Mouse (Mus musculus) MEL (cell line): ENCODE data around the gene Fam167b. TPM values are rescaled to one million over a fixed set of nuclear protein-coding genes. Genes with fewer than 3 reads are reported as not detected.

Experiments used
- DNase-seq: peaks from one replicate; pipeline ENCODE4 v3.0.0; 2011; ENCODE audit warnings: low read depth, low spot score
- H3K27ac ChIP-seq: 2 replicates; pipeline ENCODE4 v1.5.1; 2012; ENCODE audit warnings: low read depth, mild to moderate bottlenecking, control low read depth, low read length, moderate library complexity; ENCODE audit not compliant: control insufficient read depth
- H3K27me3 ChIP-seq, 2 experiments: fragments of 150-350 bp in 1 of 2; sonication (generic) in 1 of 2; 2 replicates each; pipeline ENCODE4 v1.6.1; 2012; ENCODE audit warnings: low read length in 2 of 2, mild to moderate bottlenecking in 2 of 2, improper control_type of control experiment in 1 of 2, moderate library complexity in 1 of 2; ENCODE audit not compliant: insufficient read depth in 2 of 2, control insufficient read depth in 1 of 2
- H3K36me3 ChIP-seq, 2 experiments: 2 replicates each; pipeline ENCODE4 v1.6.1; 2012 to 2014; ENCODE audit warnings: low read length in 2 of 2, improper control_type of control experiment in 1 of 2, inconsistent platforms in 1 of 2, mild to moderate bottlenecking in 1 of 2; ENCODE audit not compliant: insufficient read depth in 2 of 2, control insufficient read depth in 1 of 2
- H3K4me1 ChIP-seq, 2 experiments: fragments of 150-350 bp in 1 of 2; sonication (generic) in 1 of 2; 2 replicates each; pipeline ENCODE4 v1.6.1; 2012; ENCODE audit warnings: low read length in 2 of 2, improper control_type of control experiment in 1 of 2, mild to moderate bottlenecking in 1 of 2; ENCODE audit not compliant: insufficient read depth in 2 of 2, control insufficient read depth in 1 of 2
- H3K4me3 ChIP-seq, 2 experiments: fragments of 150-350 bp in 1 of 2; sonication (generic) in 1 of 2; 2 replicates each; pipeline ENCODE4 v1.5.1; 2012; ENCODE audit warnings: low read depth in 2 of 2, low read length in 2 of 2, mild to moderate bottlenecking in 2 of 2, moderate library complexity in 2 of 2, control low read depth in 1 of 2, improper control_type of control experiment in 1 of 2; ENCODE audit not compliant: control insufficient read depth in 1 of 2, insufficient read depth in 1 of 2
- H3K79me2 ChIP-seq: 2 replicates; pipeline ENCODE4 v1.6.1; 2012; ENCODE audit warnings: mild to moderate bottlenecking, low read length, moderate library complexity; ENCODE audit not compliant: control insufficient read depth, poor library complexity, insufficient read depth
- H3K9ac ChIP-seq: 2 replicates; pipeline ENCODE4 v1.6.1; 2012; ENCODE audit warnings: low read depth, mild to moderate bottlenecking, control low read depth, low read length, moderate library complexity; ENCODE audit not compliant: control insufficient read depth, poor library complexity, severe bottlenecking
- H3K9me3 ChIP-seq: fragments of 150-350 bp; sonication (generic); replicated peaks from 2 replicates; pipeline ENCODE4 v1.6.1; 2012; ENCODE audit warnings: mild to moderate bottlenecking, low read length, improper control_type of control experiment, moderate library complexity; ENCODE audit not compliant: insufficient read depth
- BHLHE40 ChIP-seq: IDR thresholded peaks from 2 replicates; pipeline ENCODE4 v1.6.1; 2012; ENCODE audit warnings: low read depth, mild to moderate bottlenecking, inconsistent platforms, low read length, improper control_type of control experiment, borderline replicate concordance
- CHD2 ChIP-seq: IDR thresholded peaks from 2 replicates; pipeline ENCODE4 v1.6.1; 2011; ENCODE audit warnings: low read length, improper control_type of control experiment
- EP300 ChIP-seq, 2 experiments: IDR thresholded peaks; 2 replicates each; pipeline ENCODE4 v1.6.1; 2011; ENCODE audit warnings: improper control_type of control experiment in 2 of 2, low read length in 2 of 2, low read depth in 1 of 2, mild to moderate bottlenecking in 1 of 2
- MEF2A ChIP-seq: IDR thresholded peaks from 2 replicates; pipeline ENCODE4 v1.6.1; 2014; ENCODE audit warnings: low read depth, mild to moderate bottlenecking, inconsistent platforms, low read length, improper control_type of control experiment; ENCODE audit not compliant: poor library complexity, insufficient replicate concordance, severe bottlenecking; ENCODE audit errors: extremely low read depth
- MXI1 ChIP-seq: IDR thresholded peaks from 2 replicates; pipeline ENCODE4 v1.6.1; 2011; ENCODE audit warnings: mild to moderate bottlenecking, low read depth, low read length, improper control_type of control experiment
- NELFE ChIP-seq: IDR thresholded peaks from 2 replicates; pipeline ENCODE4 v1.6.1; 2011; ENCODE audit warnings: low read depth, low read length, improper control_type of control experiment
- NRF1 ChIP-seq: IDR thresholded peaks from 2 replicates; pipeline ENCODE4 v1.6.1; 2014; ENCODE audit warnings: low read depth, mild to moderate bottlenecking, inconsistent platforms, low read length, improper control_type of control experiment, moderate library complexity; ENCODE audit not compliant: poor library complexity, insufficient read depth, severe bottlenecking
- POLR2A ChIP-seq, 2 experiments: IDR thresholded peaks; 2 replicates each; pipeline ENCODE4 v1.6.1; 2011 to 2012; ENCODE audit warnings: low read length in 2 of 2, mild to moderate bottlenecking in 2 of 2, control low read depth in 1 of 2, improper control_type of control experiment in 1 of 2, low read depth in 1 of 2, moderate library complexity in 1 of 2; ENCODE audit not compliant: control insufficient read depth in 1 of 2, insufficient read depth in 1 of 2, poor library complexity in 1 of 2
- RAD21 ChIP-seq: IDR thresholded peaks from 2 replicates; pipeline ENCODE4 v1.6.1; 2011; ENCODE audit warnings: mild to moderate bottlenecking, low read depth, low read length, improper control_type of control experiment
- RCOR1 ChIP-seq: IDR thresholded peaks from 2 replicates; pipeline ENCODE4 v1.6.1; 2012; ENCODE audit warnings: low read depth, mild to moderate bottlenecking, inconsistent platforms, low read length, improper control_type of control experiment
- SIN3A ChIP-seq: IDR thresholded peaks from 2 replicates; pipeline ENCODE4 v1.6.1; 2012; ENCODE audit warnings: low read length, improper control_type of control experiment, inconsistent platforms
- TBP ChIP-seq: IDR thresholded peaks from 2 replicates; pipeline ENCODE4 v1.8.0; 2011; ENCODE audit warnings: low read depth, low read length, improper control_type of control experiment
- UBTF ChIP-seq: IDR thresholded peaks from 2 replicates; pipeline ENCODE4 v1.6.1; 2012; ENCODE audit warnings: low read depth, mild to moderate bottlenecking, inconsistent platforms, low read length, improper control_type of control experiment, moderate library complexity, borderline replicate concordance; ENCODE audit not compliant: insufficient read depth
- ZKSCAN1 ChIP-seq: IDR thresholded peaks from 2 replicates; pipeline ENCODE4 v1.6.1; 2012; ENCODE audit warnings: low read depth, mild to moderate bottlenecking, inconsistent platforms, low read length, improper control_type of control experiment, moderate library complexity
- ZMIZ1 ChIP-seq: IDR thresholded peaks from 2 replicates; pipeline ENCODE4 v1.6.1; 2012; ENCODE audit warnings: low read depth, mild to moderate bottlenecking, inconsistent platforms, low read length, improper control_type of control experiment, moderate library complexity
- polyA plus RNA-seq, 2 experiments: library from polyadenylated mRNA; stranded (reverse) in 1 of 2; unstranded in 1 of 2; fragments of >175 nt in 1 of 2; fragments of >200 nt in 1 of 2; gene quantifications; 2 replicates each; pipeline versions ENCODE4 v1.2.1 to v1.2.4; 2012; ENCODE audit warnings: low replicate concordance in 2 of 2, low read depth in 1 of 2; ENCODE audit not compliant: insufficient read length in 2 of 2, insufficient read depth in 1 of 2, missing spikeins in 1 of 2
- total RNA-seq: library from RNA; depleted of rRNA; stranded (reverse); fragments of 300-350 nt; gene quantifications from 2 replicates; pipeline ENCODE4 v1.2.3, GENCODE M21; 2012

Fam167b gene
- total and polyA plus RNA-seq, 3 experiments: not detected

GRCm38 (mm10) chr4:129573430-129573829, 4.9 kb downstream of the Fam167b start, which contains the start of gene Lck:
Lck (minus strand) TSS chr4:129573641.
- H3K4me3 ChIP-seq: no peak within 1 kb of the TSS
- no peak for TF ChIP-seq SIN3A
- no peak for TF ChIP-seq RAD21
- TF ChIP-seq TBP: no peak
- no peak for TF ChIP-seq ZMIZ1
- no peak for TF ChIP-seq NRF1
- no peak for TF ChIP-seq CHD2
- no peak for TF ChIP-seq NELFE
- no peak for TF ChIP-seq POLR2A (IDR thresholded peaks at IDR 0.05; ENCODE audit: control insufficient read depth in 1 of 2, insufficient read depth in 1 of 2, low read depth in 1 of 2, low read length in 2 of 2, poor library complexity in 1 of 2)
- no peak for TF ChIP-seq UBTF
- TF ChIP-seq MEF2A: no peak
- no peak for TF ChIP-seq EP300 (IDR thresholded peaks at IDR 0.05; ENCODE audit: low read depth in 1 of 2, low read length in 2 of 2)
- TF ChIP-seq ZKSCAN1: no peak
- no peak for TF ChIP-seq BHLHE40
- TF ChIP-seq MXI1: no peak
- TF ChIP-seq RCOR1: no peak
- TF ChIP-seq, all 39 proteins: peak for 0
- Histone ChIP-seq H3K36me3 (peaks cover 0 to 6% of the 10 kb centered on the region in 2 experiments; a peak in 2 of 4 replicates), H3K9me3 (no peaks in the 10 kb centered on the region), H3K79me2 (no peaks in the 10 kb centered on the region), H3K4me1 (peaks cover 0 to 15% of the 10 kb centered on the region in 2 experiments; a peak in 3 of 4 replicates), H3K27me3 (no peaks in the 10 kb centered on the region; a peak in 1 of 4 replicates), H3K9ac (no peak within 1 kb of the TSS), H3K27ac (no peak within 1 kb of the TSS)
- DNase-seq: no peak

- Histone ChIP-seq H3K27me3 (no peaks in the 10 kb centered on the region; a peak in 1 of 4 replicates), H3K4me1 (peaks cover 0 to 12% of the 10 kb centered on the region in 2 experiments; a peak in 3 of 4 replicates), H3K27ac (no peak overlapping the region), H3K36me3 (peaks cover 0 to 6% of the 10 kb centered on the region in 2 experiments; a peak in 2 of 4 replicates), H3K9me3 (no peaks in the 10 kb centered on the region), H3K4me3 (no peak overlapping the region), H3K9ac (no peak overlapping the region), H3K79me2 (no peaks in the 10 kb centered on the region)
- TF ChIP-seq CHD2: no peak
- no peak for DNase-seq
These were observed 5.3 kb downstream of the Fam167b start for GRCm38 (mm10) chr4:129573093-129573370.
